Mouse (Mus musculus) stomach, postnatal 0 days (tissue): ENCODE results near the gene Coa7.

ENCODE experiments used
- CTCF ChIP-seq: IDR thresholded peaks from 2 replicates; pipeline ENCODE4 v1.5.1; 2016; ENCODE audit warnings: antibody characterized with exemption, low read depth, mild to moderate bottlenecking, moderate library complexity
- EP300 ChIP-seq: optimal IDR thresholded peaks from 2 replicates; pipeline ENCODE3; 2016; ENCODE audit warnings: antibody characterized with exemption

DNA sequence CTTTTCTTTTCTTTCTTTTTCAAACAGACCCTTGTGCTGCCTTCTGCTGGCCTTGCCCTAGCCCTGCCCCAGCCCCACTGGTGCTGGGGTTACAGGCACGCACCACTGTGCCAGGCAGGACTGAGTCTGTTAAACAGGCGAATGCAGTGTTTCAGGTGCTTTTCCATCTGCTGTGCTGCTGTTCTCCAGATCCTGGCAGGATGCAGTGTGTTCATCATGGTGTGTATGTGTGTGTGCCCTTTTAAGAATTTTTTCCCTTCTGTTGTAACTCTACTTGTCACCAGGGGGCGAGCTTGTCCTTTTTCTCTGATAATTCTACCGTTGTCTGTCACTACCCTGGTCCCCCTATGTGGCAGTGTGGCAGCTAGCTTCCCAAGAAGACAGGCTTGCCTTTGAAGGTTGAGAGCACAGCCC lies 11.3 kb downstream of the Coa7 start:
- TF ChIP-seq CTCF: peak; percentile 90
- no peak for TF ChIP-seq EP300
